Mouse (Mus musculus): ENCODE results near the gene Ephx4. TPM values are rescaled to one million over a fixed set of nuclear protein-coding genes. Genes with fewer than 3 reads are reported as not detected.

Ephx4 gene
- polyA plus RNA-seq, 1 experiment from 2014 or later, result 8.0 TPM

- Histone ChIP-seq H3K27ac (ENCODE audit: low read length) (no peak overlapping the region), H3K4me3 (replicated peaks; ENCODE audit: low read length) (no peak overlapping the region), H3K27me3 (replicated peaks; ENCODE audit: control insufficient read depth, insufficient read depth, low read length) (no peaks in the 10 kb centered on the region), H3K4me2 (ENCODE audit: low read length) (no peak overlapping the region), H3K36me3 (ENCODE audit: control insufficient read depth, insufficient read depth) (no peaks in the 10 kb centered on the region), H3K9me3 (ENCODE audit: control insufficient read depth, low read length) (no peaks in the 10 kb centered on the region; the same call in 1 of the 2 replicates), H3K9ac (replicated peaks; ENCODE audit: low read depth, low read length) (no peak overlapping the region), H3K4me1 (replicated peaks; ENCODE audit: control insufficient read depth, insufficient read depth, low read length) (no peaks in the 10 kb centered on the region)
- 86% methylated on average over 10 of the region's 10 CpGs for WGBS
- ATAC-seq, result no peak
Measured at GRCm38 (mm10) chr5:107470600-107471329, 68.2 kb downstream of the Ephx4 start.

Other genes starting within 250 kb of the Ephx4 start
- 2.2 and 4.0 TPM in 2 replicates for gene Tgfbr3, start 113.1 kb upstream of the Ephx4 start, polyA plus RNA-seq (2015; fragmentation: Nextera tagmentation; extraction: Ambion mirVana)
- gene Brdt, start 71.6 kb upstream of the Ephx4 start, polyA plus RNA-seq (2015; fragmentation: Nextera tagmentation; extraction: Ambion mirVana), result 1.3 and 2.0 TPM in 2 replicates
- not detected in 2 replicates for gene Lpcat2b, start 28.8 kb downstream of the Ephx4 start, polyA plus RNA-seq (2015; fragmentation: Nextera tagmentation; extraction: Ambion mirVana)
- gene Btbd8, start 35.3 kb downstream of the Ephx4 start, polyA plus RNA-seq (2015; fragmentation: Nextera tagmentation; extraction: Ambion mirVana), result 31.5 and 34.4 TPM in 2 replicates
- 0.32 and 0.68 TPM in 2 replicates for gene Gm42669, start 104.9 kb downstream of the Ephx4 start, polyA plus RNA-seq (2015; fragmentation: Nextera tagmentation; extraction: Ambion mirVana)
- gene 1700028K03Rik, start 132.0 kb downstream of the Ephx4 start, polyA plus RNA-seq (2015; fragmentation: Nextera tagmentation; extraction: Ambion mirVana), result 0.22 and 0.25 TPM in 2 replicates
- gene Rpap2, start 194.6 kb downstream of the Ephx4 start, polyA plus RNA-seq (2015; fragmentation: Nextera tagmentation; extraction: Ambion mirVana), result 22.2 and 24.8 TPM in 2 replicates
- gene Glmn, start 195.2 kb downstream of the Ephx4 start, polyA plus RNA-seq (2015; fragmentation: Nextera tagmentation; extraction: Ambion mirVana), result 33.2 and 34.1 TPM in 2 replicates